Mouse (Mus musculus) erythroblast, adult 5-6 weeks (primary cell): ENCODE data around the gene Teddm2. TPM values are rescaled to one million over a fixed set of nuclear protein-coding genes. Genes with fewer than 3 reads are reported as not detected.
A peak's percentile ranks its signal among the peaks of the same experiment; 100 is the strongest.

Experiments
- ATAC-seq: replicated peaks from 2 replicates; pipeline ENCODE4 v1.8.0; 2016; ENCODE audit warnings: moderate number of reproducible peaks, mild to moderate bottlenecking, moderate TSS enrichment, inconsistent platforms; ENCODE audit not compliant: poor library complexity, low FRiP score, severe bottlenecking
- total RNA-seq, 2 experiments: library from RNA; stranded (forward) in 1 of 2; stranded (reverse) in 1 of 2; fragments of 150-400 nt in 1 of 2; fragments of 200-764, 138-1000 nt in 1 of 2; gene quantifications; 2 replicates each; pipeline versions ENCODE4 v1.2.3 to v1.2.4; 2015 to 2017; ENCODE audit warnings: low replicate concordance in 2 of 2

Gene Teddm2
- total RNA-seq (2015; ENCODE audit: low replicate concordance) = 1.9 and 4.4 TPM in 2 replicates
- 1.4 and 4.6 TPM in 2 replicates for total RNA-seq (2017; ENCODE audit: low replicate concordance)

- peak; percentile 87 for ATAC-seq
Measured at GRCm38 (mm10) chr1:153899731-153900380, at the start of gene Teddm2, which contains the start of gene Glul. Gene Teddm2 (minus strand): TSS chr1:153900228. Gene Glul (plus strand): TSS chr1:153899944.

GRCm38 (mm10) chr1:153947837-153948236 is 47.8 kb upstream of the Teddm2 start:
- ATAC-seq = no peak

GRCm38 (mm10) chr1:153946971-153947370 is 46.9 kb upstream of the Teddm2 start:
- ATAC-seq = no peak

DNA sequence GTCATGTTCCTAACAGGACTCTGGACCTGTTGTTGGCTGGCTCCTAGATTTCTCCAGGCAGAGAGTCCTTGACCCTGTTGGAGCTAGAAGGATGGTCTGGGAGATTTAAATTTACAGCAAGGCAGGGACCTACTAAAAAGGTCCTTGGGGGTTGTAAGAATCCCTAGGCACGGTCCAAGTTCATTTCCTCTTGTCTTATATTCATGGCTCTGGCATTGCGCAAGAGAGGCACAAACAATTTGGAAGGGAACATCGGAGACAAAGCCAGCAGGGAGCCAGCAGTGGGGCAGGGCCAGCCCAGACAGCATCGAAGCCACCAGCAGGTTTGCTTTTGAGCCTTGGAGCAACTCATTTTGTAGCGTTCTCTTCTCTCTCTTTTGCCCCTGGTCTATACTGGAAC is 45.2 kb upstream of the Teddm2 start:
- no peak for ATAC-seq

DNA sequence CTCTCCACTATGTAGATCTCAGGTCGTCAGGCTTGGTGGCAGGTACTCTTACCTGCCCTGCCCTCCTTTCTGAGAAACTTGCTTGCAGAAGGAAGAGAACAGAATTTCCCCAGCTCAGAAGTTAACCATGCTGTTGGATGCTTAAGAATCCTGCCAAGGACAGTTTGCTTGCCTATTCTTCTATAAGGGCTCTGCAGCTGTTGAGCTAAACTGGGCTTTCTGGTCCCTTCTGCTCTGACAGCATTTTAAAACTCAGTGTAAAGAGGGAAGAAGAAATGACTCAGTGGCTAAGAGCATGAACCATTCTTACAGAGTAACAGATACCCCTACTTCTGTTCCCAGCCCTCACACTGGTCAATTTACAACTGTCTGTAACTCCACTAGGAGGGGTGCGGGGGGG is 41.0 kb upstream of the Teddm2 start:
- ATAC-seq = no peak

- ATAC-seq = peak; percentile 75
Measured at GRCm38 (mm10) chr1:153937025-153937424, 37.0 kb upstream of the Teddm2 start.

- no peak for ATAC-seq
Measured at GRCm38 (mm10) chr1:153935844-153936380, 35.9 kb upstream of the Teddm2 start.

- no peak for ATAC-seq
Measured at GRCm38 (mm10) chr1:153933772-153934171, 33.7 kb upstream of the Teddm2 start.

GRCm38 (mm10) chr1:153930431-153930830 is 30.4 kb upstream of the Teddm2 start:
- ATAC-seq = no peak

DNA sequence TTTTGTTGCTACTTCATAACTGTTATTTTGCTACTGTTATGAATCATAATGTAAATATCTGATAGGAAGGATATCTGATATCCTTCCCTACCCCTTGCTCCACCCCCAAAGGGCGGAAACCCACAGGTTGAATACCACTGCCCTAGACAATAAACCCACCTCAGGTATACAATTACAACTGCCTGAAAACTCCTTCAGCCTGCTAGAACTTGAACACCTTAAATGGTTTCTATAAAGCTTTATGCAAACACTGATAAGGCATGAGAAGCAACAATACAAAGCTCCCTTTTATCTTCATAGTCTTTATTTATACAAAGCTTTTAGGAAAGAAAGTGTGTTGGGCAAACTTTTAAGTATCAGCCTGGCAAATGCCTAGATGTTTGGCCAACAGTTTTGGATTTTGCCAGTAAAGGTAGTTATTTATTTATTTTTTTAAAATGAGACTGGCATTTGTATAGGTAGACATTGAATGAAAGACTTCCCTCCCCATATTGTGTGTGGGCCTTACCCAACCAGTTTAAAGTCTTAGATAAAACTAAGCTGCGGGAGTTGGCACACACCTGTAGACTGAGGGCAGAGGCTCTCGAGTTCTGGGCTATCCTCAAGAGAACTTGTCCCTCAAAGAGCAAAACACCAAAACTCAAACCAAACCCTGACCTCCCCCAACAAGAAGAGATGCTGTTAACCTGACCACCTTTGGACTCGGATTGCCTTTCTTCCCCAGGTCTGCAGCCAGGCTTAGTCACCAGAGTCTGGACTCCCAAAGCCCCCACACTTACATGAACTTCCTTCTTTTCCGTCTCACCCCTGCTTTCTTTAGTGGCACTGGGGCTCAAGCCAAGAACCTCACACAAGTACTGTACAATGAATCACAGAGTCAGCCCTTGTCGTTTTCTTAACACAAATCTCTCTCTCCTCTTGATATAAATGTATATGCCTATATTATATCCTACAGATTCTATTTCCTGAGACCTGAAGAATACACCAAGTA is 24.7 kb upstream of the Teddm2 start:
- no peak for ATAC-seq

GRCm38 (mm10) chr1:153922571-153923021 is 22.6 kb upstream of the Teddm2 start:
- no peak for ATAC-seq

GRCm38 (mm10) chr1:153921642-153922041 is 21.6 kb upstream of the Teddm2 start:
- no peak for ATAC-seq

- ATAC-seq = no peak
Measured at GRCm38 (mm10) chr1:153918521-153919206, 18.6 kb upstream of the Teddm2 start.

DNA sequence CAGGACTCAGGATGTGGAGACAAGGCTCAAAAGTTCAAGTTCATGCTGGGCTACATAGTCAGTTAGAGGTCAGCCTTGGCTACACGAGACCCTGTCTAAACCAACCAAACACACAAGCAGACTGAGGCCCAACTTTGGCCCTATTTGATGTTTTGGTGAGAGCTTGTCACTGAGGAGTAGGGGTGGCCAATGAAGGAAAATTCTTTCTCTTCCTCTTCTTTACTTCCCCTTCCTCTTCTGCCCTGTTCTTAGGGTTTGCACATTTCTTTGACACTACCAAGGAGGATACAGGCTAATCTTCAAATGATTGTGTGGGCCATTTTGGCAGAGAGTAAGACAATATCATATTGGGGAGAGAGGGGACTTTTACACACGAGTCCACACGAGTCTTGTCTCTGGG is 13.8 kb upstream of the Teddm2 start:
- no peak for ATAC-seq

DNA sequence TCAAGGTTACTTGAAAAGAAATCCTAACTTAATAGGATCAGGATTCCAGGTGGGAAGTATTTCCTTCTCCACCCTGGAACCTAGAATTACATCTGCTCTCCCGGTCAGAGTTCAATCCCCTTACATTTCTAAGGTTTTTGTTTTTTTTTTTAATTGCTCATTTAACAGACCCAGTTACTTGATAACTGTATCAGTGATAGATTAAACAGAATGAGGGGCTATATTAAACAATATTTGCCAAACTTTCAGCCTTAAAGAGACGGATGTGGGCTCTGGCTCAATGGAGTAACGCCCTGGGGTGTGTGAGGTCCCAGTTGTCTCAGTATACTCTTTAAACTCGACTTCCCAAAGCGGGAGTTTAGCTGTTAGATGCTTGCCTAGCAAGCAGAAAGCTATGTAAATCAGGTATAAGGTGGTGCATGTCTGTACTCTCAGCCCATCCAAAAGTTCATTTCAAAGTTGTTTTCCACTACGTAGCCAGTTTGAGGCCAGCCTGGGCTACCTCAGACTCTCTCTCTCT is 11.3 kb upstream of the Teddm2 start:
- ATAC-seq = no peak

DNA sequence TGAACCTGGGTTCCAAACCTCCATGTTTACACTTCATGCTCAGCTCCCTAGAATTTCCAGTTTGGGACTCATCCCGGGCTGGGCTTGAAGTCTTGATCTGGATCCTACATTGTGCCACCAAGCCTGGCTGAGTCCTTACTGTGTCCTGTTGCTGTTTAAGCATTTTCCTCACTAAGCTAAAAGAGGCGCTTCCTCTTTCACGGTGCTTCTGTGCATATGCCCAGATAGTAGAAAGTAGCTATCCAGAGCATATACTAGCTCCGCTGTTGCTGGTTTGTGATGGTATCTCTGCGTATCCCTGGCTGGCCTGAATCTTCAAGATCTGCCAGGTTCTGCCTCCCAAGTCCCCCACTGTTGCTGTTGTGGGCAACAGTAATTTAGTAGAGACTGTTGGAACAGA is 10.4 kb upstream of the Teddm2 start:
- ATAC-seq = no peak

DNA sequence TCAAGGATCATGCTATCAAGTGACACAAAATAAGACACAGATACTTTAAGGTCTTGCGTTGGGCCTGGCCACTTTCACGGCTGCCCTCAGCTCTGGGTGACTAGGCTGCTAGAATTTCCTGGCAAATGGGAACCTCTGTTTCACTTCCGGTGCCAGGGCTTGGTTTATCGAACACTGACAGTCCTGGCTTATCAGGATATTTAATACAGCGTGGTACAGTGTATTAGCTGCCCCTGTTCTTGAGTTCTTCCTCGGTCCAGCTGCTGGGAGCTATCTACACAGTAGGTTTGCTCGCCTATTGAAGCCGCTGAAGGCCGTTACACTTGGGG is 9.9 kb upstream of the Teddm2 start:
- peak; percentile 72 for ATAC-seq

GRCm38 (mm10) chr1:153909213-153909962 is 9.4 kb upstream of the Teddm2 start:
- ATAC-seq = peak; percentile 85

DNA sequence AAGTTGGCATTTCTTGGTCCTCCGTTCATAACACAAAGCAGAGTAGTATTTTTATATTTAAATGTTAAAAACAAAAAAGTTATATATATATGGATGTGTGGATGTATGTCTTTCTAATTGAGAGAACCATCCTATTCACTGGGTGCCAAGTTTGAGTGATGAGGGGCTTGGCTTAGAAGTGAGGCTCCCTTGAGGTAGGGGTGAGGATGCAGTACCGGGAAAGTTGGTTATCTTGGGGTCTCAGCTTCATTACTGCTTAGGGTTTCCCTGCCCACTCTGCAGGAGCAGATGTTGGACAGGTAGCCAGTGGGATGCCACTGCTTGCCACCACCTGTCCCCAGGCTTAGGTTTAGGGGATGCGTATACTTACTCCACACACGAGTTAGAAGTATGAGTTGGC is 8.7 kb upstream of the Teddm2 start:
- ATAC-seq = no peak
